Mouse (Mus musculus): ENCODE measurements at regions not wholly inside any gene's neighbourhood (a gene's known extent, or its start where the extent isn't known, plus 50 kb on each side); places are given as distances from the start of the nearest gene placed in this dataset.

DNA sequence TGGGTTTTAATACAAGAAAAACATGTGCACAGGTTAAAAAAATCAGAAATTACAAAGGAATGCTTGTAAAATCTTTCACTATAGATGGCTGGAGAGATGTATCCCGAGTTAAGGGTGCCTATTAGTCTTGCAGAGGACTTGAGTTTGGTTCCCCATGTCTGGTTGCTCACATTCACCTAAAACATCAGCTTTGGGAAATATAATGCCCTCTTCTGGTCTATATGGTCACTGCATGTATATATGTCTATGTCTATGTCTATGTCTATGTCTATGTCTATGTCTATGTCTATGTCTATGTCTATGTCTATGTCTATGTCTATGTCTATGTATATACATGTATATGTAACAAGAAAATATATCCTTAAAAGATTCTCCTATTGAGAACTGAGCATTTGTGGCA is 196.8 kb upstream of the Xylt1 start:
- Histone ChIP-seq H3K9ac (ENCODE audit: low read length) (no peak overlapping the region), H3K9me3 (replicated peaks; ENCODE audit: control insufficient read depth, low read length) (no peaks in the 10 kb centered on the region), H3K27me3 (replicated peaks; ENCODE audit: control insufficient read depth, insufficient read depth, low read length) (no peaks in the 10 kb centered on the region), H3K27ac (ENCODE audit: low read depth, low read length) (no peak overlapping the region), H3K4me2 (ENCODE audit: low read length) (no peak overlapping the region), H3K4me1 (ENCODE audit: control insufficient read depth, insufficient read depth, low read length) (no peaks in the 10 kb centered on the region), H3K36me3 (ENCODE audit: control insufficient read depth, insufficient read depth, low read length) (no peaks in the 10 kb centered on the region), H3K4me3 (ENCODE audit: low read depth, low read length) (no peak overlapping the region)
- DNase-seq (ENCODE audit: low spot score) (no peak), ATAC-seq (no peak)
- WGBS = 58% methylated on average over 1 of the region's 1 CpGs

DNA sequence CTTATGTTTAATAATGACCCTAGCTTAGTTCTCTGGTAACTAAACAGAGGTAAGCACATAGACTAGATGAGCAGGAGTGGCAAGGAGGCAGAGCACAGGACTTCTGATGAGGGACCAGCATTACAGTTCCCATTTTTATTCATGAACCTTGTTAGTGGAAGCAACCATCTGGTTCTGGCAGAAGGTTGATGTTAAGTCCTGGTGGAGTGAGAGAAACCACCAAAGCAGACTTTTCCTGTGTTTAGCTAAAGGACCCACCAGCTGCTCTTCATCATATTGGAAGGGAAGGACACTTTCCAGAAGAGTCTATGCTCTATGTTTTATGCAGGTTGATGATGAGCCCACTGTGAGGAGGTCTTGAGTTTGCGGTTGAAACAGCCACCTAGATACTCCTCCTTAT is 194.9 kb upstream of the Xylt1 start:
- no peaks in the 10 kb centered on the region for H3K9me3 ChIP-seq (replicated peaks; ENCODE audit: control insufficient read depth, low read length)
- H3K27ac ChIP-seq (ENCODE audit: low read depth, low read length) = no peak overlapping the region
- no peak overlapping the region for H3K4me2 ChIP-seq (ENCODE audit: low read length)
- H3K4me1 ChIP-seq (ENCODE audit: control insufficient read depth, insufficient read depth, low read length) = no peaks in the 10 kb centered on the region
- no peak for ATAC-seq
- no peak overlapping the region for H3K9ac ChIP-seq (ENCODE audit: low read length)
- no peaks in the 10 kb centered on the region for H3K27me3 ChIP-seq (replicated peaks; ENCODE audit: control insufficient read depth, insufficient read depth, low read length)
- WGBS = 88% methylated on average over 1 of the region's 1 CpGs
- peak; percentile 8 for DNase-seq (ENCODE audit: low spot score)
- no peak overlapping the region for H3K4me3 ChIP-seq (ENCODE audit: low read depth, low read length)
- no peaks in the 10 kb centered on the region for H3K36me3 ChIP-seq (ENCODE audit: control insufficient read depth, insufficient read depth, low read length)

DNA sequence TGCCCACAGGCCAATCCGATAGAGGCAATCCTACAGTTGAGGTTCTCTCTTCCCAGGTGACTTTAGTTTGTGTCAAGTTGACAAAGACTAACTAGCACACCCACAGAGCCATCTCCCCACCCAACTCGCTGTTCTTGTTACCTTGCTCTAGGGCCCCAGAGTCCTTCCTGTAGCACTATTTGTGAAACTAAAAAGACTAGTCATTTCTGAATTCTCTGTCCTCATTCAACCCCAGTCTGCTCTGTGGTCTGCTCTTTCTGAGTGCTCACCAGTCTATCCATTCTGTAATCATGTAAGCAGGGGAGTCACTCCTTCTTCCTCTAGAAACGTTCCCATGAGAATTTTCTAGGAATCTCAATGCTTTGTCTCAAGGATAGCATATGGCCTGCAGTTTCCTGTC is 184.2 kb upstream of the Xylt1 start:
- H3K9me3 ChIP-seq (replicated peaks; ENCODE audit: control insufficient read depth, low read length) = no peaks in the 10 kb centered on the region
- no peak overlapping the region for H3K9ac ChIP-seq (ENCODE audit: low read length)
- whole genome bisulfite sequencing = 85% methylated on average over 3 of the region's 3 CpGs
- H3K36me3 ChIP-seq (ENCODE audit: control insufficient read depth, insufficient read depth, low read length) = no peaks in the 10 kb centered on the region
- no peak overlapping the region for H3K4me2 ChIP-seq (ENCODE audit: low read length)
- no peak overlapping the region for H3K27ac ChIP-seq (ENCODE audit: low read depth, low read length)
- H3K27me3 ChIP-seq (replicated peaks; ENCODE audit: control insufficient read depth, insufficient read depth, low read length) = no peaks in the 10 kb centered on the region
- H3K4me1 ChIP-seq (ENCODE audit: control insufficient read depth, insufficient read depth, low read length) = no peaks in the 10 kb centered on the region
- no peak for ATAC-seq
- no peak for DNase-seq (ENCODE audit: low spot score)
- H3K4me3 ChIP-seq (ENCODE audit: low read depth, low read length) = no peak overlapping the region

DNA sequence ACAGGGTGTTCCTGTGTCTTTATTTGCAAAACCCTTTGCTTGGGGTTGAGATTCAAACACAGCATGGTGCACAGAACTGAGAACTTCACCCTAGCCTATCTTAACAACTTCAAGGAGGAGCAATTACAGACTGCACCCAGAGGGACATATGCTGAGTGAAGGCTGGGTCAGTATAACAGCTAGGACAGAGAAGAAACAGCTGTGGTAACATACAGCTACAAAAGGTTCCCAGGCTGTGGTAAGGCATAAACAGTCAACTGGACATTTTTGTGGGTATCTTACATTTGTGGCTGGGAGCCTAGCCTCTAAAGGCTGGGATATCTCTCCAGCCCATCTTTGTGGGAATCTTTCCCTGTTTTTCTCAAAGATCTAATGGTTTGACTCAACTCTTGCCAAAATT is 154.5 kb upstream of the Xylt1 start:
- no peaks in the 10 kb centered on the region for H3K36me3 ChIP-seq (ENCODE audit: control insufficient read depth, insufficient read depth, low read length)

DNA sequence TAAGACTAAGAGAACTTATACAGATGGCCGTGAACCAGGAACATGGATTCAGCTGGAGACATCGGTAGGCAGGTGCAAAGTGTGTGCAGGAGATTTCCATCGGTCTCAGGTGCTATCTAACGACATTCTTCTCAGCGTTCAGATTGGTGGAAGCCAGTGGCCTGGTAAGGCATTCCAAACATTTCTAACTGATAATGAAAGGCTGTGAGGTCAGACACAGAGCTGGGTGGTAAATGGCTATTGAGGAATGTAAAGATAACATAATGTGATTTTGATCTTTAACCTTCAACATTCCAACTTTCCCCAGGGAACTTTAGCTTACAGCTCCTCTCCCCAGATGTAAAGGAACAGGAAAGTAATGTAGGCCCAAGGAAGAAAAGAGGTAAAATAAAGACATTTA is 151.2 kb upstream of the Xylt1 start:
- WGBS = 81% methylated on average over 5 of the region's 5 CpGs
- H3K9me3 ChIP-seq (replicated peaks; ENCODE audit: control insufficient read depth, low read length) = no peaks in the 10 kb centered on the region
- H3K4me2 ChIP-seq (ENCODE audit: low read length) = no peak overlapping the region
- ATAC-seq (no peak), DNase-seq (ENCODE audit: low spot score) (no peak)
- H3K27me3 ChIP-seq (replicated peaks; ENCODE audit: control insufficient read depth, insufficient read depth, low read length) = no peaks in the 10 kb centered on the region
- no peaks in the 10 kb centered on the region for H3K4me1 ChIP-seq (ENCODE audit: control insufficient read depth, insufficient read depth, low read length)
- H3K4me3 ChIP-seq (ENCODE audit: low read depth, low read length) = no peak overlapping the region
- no peak overlapping the region for H3K9ac ChIP-seq (ENCODE audit: low read length)
- no peaks in the 10 kb centered on the region for H3K36me3 ChIP-seq (ENCODE audit: control insufficient read depth, insufficient read depth, low read length)
- no peak overlapping the region for H3K27ac ChIP-seq (ENCODE audit: low read depth, low read length)

More for the DNA sequence above, 154.5 kb upstream of the Xylt1 start:
- Histone ChIP-seq H3K9me3 (replicated peaks; ENCODE audit: control insufficient read depth, low read length) (no peaks in the 10 kb centered on the region), H3K27me3 (replicated peaks; ENCODE audit: control insufficient read depth, insufficient read depth, low read length) (no peaks in the 10 kb centered on the region), H3K9ac (ENCODE audit: low read length) (no peak overlapping the region), H3K4me1 (ENCODE audit: control insufficient read depth, insufficient read depth, low read length) (no peaks in the 10 kb centered on the region), H3K4me2 (ENCODE audit: low read length) (no peak overlapping the region), H3K27ac (ENCODE audit: low read depth, low read length) (no peak overlapping the region), H3K4me3 (ENCODE audit: low read depth, low read length) (no peak overlapping the region)
- ATAC-seq (no peak), DNase-seq (ENCODE audit: low spot score) (no peak)

DNA sequence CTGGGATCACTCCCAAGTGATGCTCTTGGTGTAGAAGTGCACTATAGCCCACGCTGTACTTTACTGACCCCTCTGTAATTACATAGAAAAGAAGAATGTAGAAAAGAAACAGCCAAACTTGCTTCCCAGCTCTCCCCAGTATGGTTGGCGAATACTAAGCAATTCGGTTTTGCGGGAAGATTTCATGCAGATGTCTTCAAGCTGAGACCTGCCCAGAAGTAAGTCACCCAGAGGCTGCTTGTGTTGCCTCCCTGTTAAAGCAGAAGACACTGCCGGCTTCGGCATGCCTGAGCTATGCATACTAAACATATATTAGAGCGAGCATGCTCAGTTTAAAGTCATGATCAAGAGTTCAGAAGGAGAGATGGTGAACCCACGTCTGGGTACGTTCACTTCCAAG is 124.0 kb upstream of the Xylt1 start:
- ATAC-seq (no peak), DNase-seq (ENCODE audit: low spot score) (no peak)
- no peaks in the 10 kb centered on the region for H3K36me3 ChIP-seq (ENCODE audit: control insufficient read depth, insufficient read depth, low read length)
- H3K9ac ChIP-seq (ENCODE audit: low read length) = no peak overlapping the region
- no peaks in the 10 kb centered on the region for H3K4me1 ChIP-seq (ENCODE audit: control insufficient read depth, insufficient read depth, low read length)
- no peak overlapping the region for H3K4me3 ChIP-seq (ENCODE audit: low read depth, low read length)
- no peaks in the 10 kb centered on the region for H3K27me3 ChIP-seq (replicated peaks; ENCODE audit: control insufficient read depth, insufficient read depth, low read length)
- no peak overlapping the region for H3K4me2 ChIP-seq (ENCODE audit: low read length)
- H3K9me3 ChIP-seq (replicated peaks; ENCODE audit: control insufficient read depth, low read length) = no peaks in the 10 kb centered on the region
- 87% methylated on average over 9 of the region's 9 CpGs for WGBS
- no peak overlapping the region for H3K27ac ChIP-seq (ENCODE audit: low read depth, low read length)

DNA sequence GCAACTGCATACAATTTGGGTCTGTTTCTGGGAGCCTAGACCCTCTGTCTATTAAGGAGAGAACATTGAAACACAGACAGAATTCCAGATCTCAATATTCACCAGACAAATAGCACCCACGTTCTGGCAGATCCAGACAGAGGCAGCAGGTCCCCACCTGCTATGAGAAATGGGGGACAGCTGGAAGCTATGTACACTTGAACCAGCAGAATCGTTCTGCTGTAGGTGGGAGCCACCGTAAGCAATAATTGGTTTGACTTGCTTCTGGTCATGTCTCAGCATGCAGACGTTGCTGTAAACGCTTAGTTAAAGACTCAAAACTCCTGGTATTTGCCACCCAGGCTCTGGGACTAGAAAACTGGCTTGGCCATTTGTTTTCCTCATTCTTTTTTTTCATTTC is 122.2 kb upstream of the Xylt1 start:
- Histone ChIP-seq H3K27ac (ENCODE audit: low read depth, low read length) (no peak overlapping the region), H3K4me1 (ENCODE audit: control insufficient read depth, insufficient read depth, low read length) (no peaks in the 10 kb centered on the region), H3K9me3 (replicated peaks; ENCODE audit: control insufficient read depth, low read length) (no peaks in the 10 kb centered on the region), H3K9ac (ENCODE audit: low read length) (no peak overlapping the region), H3K27me3 (replicated peaks; ENCODE audit: control insufficient read depth, insufficient read depth, low read length) (no peaks in the 10 kb centered on the region), H3K4me3 (ENCODE audit: low read depth, low read length) (no peak overlapping the region), H3K4me2 (ENCODE audit: low read length) (no peak overlapping the region), H3K36me3 (ENCODE audit: control insufficient read depth, insufficient read depth, low read length) (no peaks in the 10 kb centered on the region)
- WGBS = 80% methylated on average over 5 of the region's 5 CpGs
- ATAC-seq (no peak), DNase-seq (ENCODE audit: low spot score) (no peak)

DNA sequence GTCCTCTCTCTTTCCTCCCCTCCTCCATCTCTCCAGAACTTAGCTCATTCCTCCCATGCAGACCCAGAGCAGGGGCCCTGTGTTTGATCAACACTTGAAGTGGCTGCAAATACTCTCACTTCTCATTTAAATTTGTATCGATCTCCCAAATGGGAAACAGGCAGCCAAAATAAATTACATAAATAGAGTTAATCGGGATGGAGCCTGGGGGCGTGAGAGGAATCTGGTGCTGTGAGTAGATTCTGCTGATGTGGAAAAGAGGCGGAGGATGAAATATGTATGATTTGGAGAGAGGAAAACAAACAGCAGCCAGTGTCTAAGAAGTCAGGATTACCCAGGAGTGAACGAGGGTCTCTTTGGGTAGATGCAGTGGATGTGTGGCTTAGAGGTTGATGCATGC is 121.6 kb upstream of the Xylt1 start:
- DNase-seq (ENCODE audit: low spot score) (no peak), ATAC-seq (no peak)
- no peak overlapping the region for H3K4me2 ChIP-seq (ENCODE audit: low read length)

DNA sequence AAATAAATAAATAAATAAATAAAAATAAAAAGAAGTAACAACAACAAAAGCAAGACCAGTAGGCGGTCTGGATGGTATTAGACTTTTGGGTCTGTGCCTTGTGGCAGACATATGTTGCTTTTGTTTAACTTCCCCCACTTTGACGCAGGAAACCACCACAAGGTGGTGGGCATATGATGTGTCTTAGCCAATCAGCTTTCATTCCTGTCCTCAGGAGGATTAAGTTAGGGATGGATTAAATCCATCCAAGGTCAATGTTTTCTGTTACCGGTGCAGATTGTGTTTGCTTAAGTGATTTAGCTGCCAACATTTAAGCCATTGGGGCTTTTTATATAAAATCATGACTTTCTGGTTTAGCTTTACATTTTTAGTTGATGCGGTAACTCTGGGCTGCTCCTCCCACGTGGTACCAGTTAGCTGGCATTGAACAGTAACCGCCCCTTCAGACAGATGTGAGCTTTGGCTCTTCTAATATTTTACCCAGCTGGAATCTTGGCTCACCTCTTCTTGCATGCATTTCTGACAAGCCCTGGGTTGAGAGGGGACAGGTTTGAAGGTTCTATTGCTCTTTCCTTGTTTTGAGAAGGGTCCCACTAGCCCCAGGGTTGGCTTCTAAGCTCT is 121.0 kb upstream of the Xylt1 start:
- ATAC-seq (no peak), DNase-seq (ENCODE audit: low spot score) (no peak)
- H3K9ac ChIP-seq (ENCODE audit: low read length) = no peak overlapping the region
- H3K4me1 ChIP-seq (ENCODE audit: control insufficient read depth, insufficient read depth, low read length) = no peaks in the 10 kb centered on the region
- H3K27me3 ChIP-seq (replicated peaks; ENCODE audit: control insufficient read depth, insufficient read depth, low read length) = no peaks in the 10 kb centered on the region
- H3K9me3 ChIP-seq (replicated peaks; ENCODE audit: control insufficient read depth, low read length) = no peaks in the 10 kb centered on the region
- H3K27ac ChIP-seq (ENCODE audit: low read depth, low read length) = no peak overlapping the region
- WGBS = 69% methylated on average over 6 of the region's 6 CpGs
- no peak overlapping the region for H3K4me2 ChIP-seq (ENCODE audit: low read length)
- no peaks in the 10 kb centered on the region for H3K36me3 ChIP-seq (ENCODE audit: control insufficient read depth, insufficient read depth, low read length)
- no peak overlapping the region for H3K4me3 ChIP-seq (ENCODE audit: low read depth, low read length)

More for the DNA sequence above, 121.6 kb upstream of the Xylt1 start:
- Histone ChIP-seq H3K4me3 (ENCODE audit: low read depth, low read length) (no peak overlapping the region), H3K9ac (ENCODE audit: low read length) (no peak overlapping the region), H3K27me3 (replicated peaks; ENCODE audit: control insufficient read depth, insufficient read depth, low read length) (no peaks in the 10 kb centered on the region), H3K36me3 (ENCODE audit: control insufficient read depth, insufficient read depth, low read length) (no peaks in the 10 kb centered on the region), H3K9me3 (replicated peaks; ENCODE audit: control insufficient read depth, low read length) (no peaks in the 10 kb centered on the region), H3K27ac (ENCODE audit: low read depth, low read length) (no peak overlapping the region), H3K4me1 (ENCODE audit: control insufficient read depth, insufficient read depth, low read length) (no peaks in the 10 kb centered on the region)
- WGBS = 61% methylated on average over 5 of the region's 5 CpGs
